Mouse (Mus musculus): ENCODE measurements around the gene Ak7. TPM values are rescaled to one million over a fixed set of nuclear protein-coding genes. Genes with fewer than 3 reads are reported as not detected.
A peak's percentile ranks its signal among the peaks of the same experiment; 100 is the strongest.

The Ak7 gene
- polyA plus RNA-seq (2014; fragmentation: Nextera tagmentation; extraction: Ambion mirVana) = 0.15 and 0.30 TPM in 2 replicates

GRCm38 (mm10) chr12:105705799-105706487 is at the start of gene Ak7:
Gene Ak7 (plus strand): TSS chr12:105705976.
- peak; percentile 96 for ATAC-seq (ENCODE audit: insufficient number of reproducible peaks, insufficient read depth, low FRiP score, low read depth)
- Histone ChIP-seq H3K4me3 (ENCODE audit: low read depth, low read length) (no peak within 1 kb of the TSS), H3K27me3 (ENCODE audit: control insufficient read depth, insufficient read depth, low read length) (no peaks in the 10 kb centered on the region), H3K4me1 (ENCODE audit: control insufficient read depth, insufficient read depth, low read length) (peaks cover 5% of the 10 kb centered on the region; the same call in 1 of the 2 replicates), H3K36me3 (ENCODE audit: control insufficient read depth, insufficient read depth, low read length) (no peaks in the 10 kb centered on the region), H3K4me2 (replicated peaks; ENCODE audit: low read depth, low read length) (peak within 1 kb of the TSS; percentile 37), H3K27ac (ENCODE audit: low read length) (no peak within 1 kb of the TSS), H3K9me3 (ENCODE audit: control insufficient read depth, low read depth, low read length) (no peaks in the 10 kb centered on the region), H3K9ac (replicated peaks; ENCODE audit: low read depth, low read length) (no peak within 1 kb of the TSS)
- 12% methylated on average over 22 of the region's 22 CpGs for WGBS

- no peak overlapping the region for H3K27ac ChIP-seq (ENCODE audit: low read length)
- no peak overlapping the region for H3K9ac ChIP-seq (replicated peaks; ENCODE audit: low read depth, low read length)
- H3K4me3 ChIP-seq (ENCODE audit: low read depth, low read length) = no peak overlapping the region
- H3K4me2 ChIP-seq (replicated peaks; ENCODE audit: low read depth, low read length) = no peak overlapping the region
- H3K27me3 ChIP-seq (ENCODE audit: control insufficient read depth, insufficient read depth, low read length) = no peaks in the 10 kb centered on the region
- WGBS = 85% methylated on average over 8 of the region's 8 CpGs
- peaks cover 20% of the 10 kb centered on the region for H3K36me3 ChIP-seq (ENCODE audit: control insufficient read depth, insufficient read depth, low read length)
- no peaks in the 10 kb centered on the region for H3K4me1 ChIP-seq (ENCODE audit: control insufficient read depth, insufficient read depth, low read length)
- no peak for ATAC-seq (ENCODE audit: insufficient number of reproducible peaks, insufficient read depth, low FRiP score, low read depth)
- no peaks in the 10 kb centered on the region for H3K9me3 ChIP-seq (ENCODE audit: control insufficient read depth, low read depth, low read length)
Observed at GRCm38 (mm10) chr12:105676274-105676673, 29.5 kb upstream of the Ak7 start.

- no peak for ATAC-seq (ENCODE audit: insufficient number of reproducible peaks, insufficient read depth, low FRiP score, low read depth)
- H3K4me3 ChIP-seq (ENCODE audit: low read depth, low read length) = no peak overlapping the region
- H3K36me3 ChIP-seq (ENCODE audit: control insufficient read depth, insufficient read depth, low read length) = peaks cover 12% of the 10 kb centered on the region
- H3K4me1 ChIP-seq (ENCODE audit: control insufficient read depth, insufficient read depth, low read length) = peaks cover 1% of the 10 kb centered on the region; the same call in 1 of the 2 replicates
- no peaks in the 10 kb centered on the region for H3K27me3 ChIP-seq (ENCODE audit: control insufficient read depth, insufficient read depth, low read length)
- no peak overlapping the region for H3K4me2 ChIP-seq (replicated peaks; ENCODE audit: low read depth, low read length)
- no peak overlapping the region for H3K27ac ChIP-seq (ENCODE audit: low read length)
- no peak overlapping the region for H3K9ac ChIP-seq (replicated peaks; ENCODE audit: low read depth, low read length)
- H3K9me3 ChIP-seq (ENCODE audit: control insufficient read depth, low read depth, low read length) = no peaks in the 10 kb centered on the region
- WGBS = 91% methylated on average over 7 of the region's 7 CpGs
Observed at GRCm38 (mm10) chr12:105678211-105678610, 27.6 kb upstream of the Ak7 start.

GRCm38 (mm10) chr12:105678762-105679161 is 27.0 kb upstream of the Ak7 start:
- Histone ChIP-seq H3K4me1 (ENCODE audit: control insufficient read depth, insufficient read depth, low read length) (peaks cover 7% of the 10 kb centered on the region; the same call in 1 of the 2 replicates), H3K9ac (replicated peaks; ENCODE audit: low read depth, low read length) (no peak overlapping the region), H3K4me3 (ENCODE audit: low read depth, low read length) (no peak overlapping the region), H3K27me3 (ENCODE audit: control insufficient read depth, insufficient read depth, low read length) (no peaks in the 10 kb centered on the region), H3K4me2 (replicated peaks; ENCODE audit: low read depth, low read length) (no peak overlapping the region), H3K36me3 (ENCODE audit: control insufficient read depth, insufficient read depth, low read length) (peaks cover 7% of the 10 kb centered on the region), H3K9me3 (ENCODE audit: control insufficient read depth, low read depth, low read length) (no peaks in the 10 kb centered on the region), H3K27ac (ENCODE audit: low read length) (no peak overlapping the region)
- no peak for ATAC-seq (ENCODE audit: insufficient number of reproducible peaks, insufficient read depth, low FRiP score, low read depth)
- 68% methylated on average over 3 of the region's 3 CpGs for WGBS

- Histone ChIP-seq H3K4me1 (ENCODE audit: control insufficient read depth, insufficient read depth, low read length) (peaks cover 15% of the 10 kb centered on the region; the same call in 1 of the 2 replicates), H3K4me2 (replicated peaks; ENCODE audit: low read depth, low read length) (peak within 1 kb of the TSS; percentile 87), H3K27ac (ENCODE audit: low read length) (peak within 1 kb of the TSS; percentile 82), H3K36me3 (ENCODE audit: control insufficient read depth, insufficient read depth, low read length) (0 out of 2 replicates have a peak, but pooled peaks cover 1% of the 10 kb centered on the region), H3K9ac (replicated peaks; ENCODE audit: low read depth, low read length) (peak within 1 kb of the TSS; percentile 73), H3K9me3 (ENCODE audit: control insufficient read depth, low read depth, low read length) (no peaks in the 10 kb centered on the region), H3K27me3 (ENCODE audit: control insufficient read depth, insufficient read depth, low read length) (no peaks in the 10 kb centered on the region), H3K4me3 (ENCODE audit: low read depth, low read length) (peak within 1 kb of the TSS; percentile 62)
- WGBS = under 1% methylated on average over 41 of the region's 41 CpGs
- ATAC-seq (ENCODE audit: insufficient number of reproducible peaks, insufficient read depth, low FRiP score, low read depth) = no peak
Observed at GRCm38 (mm10) chr12:105683933-105684901, 21.6 kb upstream of the Ak7 start, which contains the start of gene Gskip. Gene Gskip (plus strand): TSS chr12:105684829.

GRCm38 (mm10) chr12:105685001-105685691 is 20.6 kb upstream of the Ak7 start, which contains the start of gene Atg2b:
Gene Atg2b (minus strand): TSS chr12:105685211.
- Histone ChIP-seq H3K36me3 (ENCODE audit: control insufficient read depth, insufficient read depth, low read length) (0 out of 2 replicates have a peak, but pooled peaks cover 3% of the 10 kb centered on the region), H3K4me1 (ENCODE audit: control insufficient read depth, insufficient read depth, low read length) (peaks cover 15% of the 10 kb centered on the region; the same call in 1 of the 2 replicates), H3K27ac (ENCODE audit: low read length) (peak within 1 kb of the TSS; percentile 82), H3K9ac (replicated peaks; ENCODE audit: low read depth, low read length) (peak within 1 kb of the TSS; percentile 73), H3K4me2 (replicated peaks; ENCODE audit: low read depth, low read length) (peak within 1 kb of the TSS; percentile 87), H3K27me3 (ENCODE audit: control insufficient read depth, insufficient read depth, low read length) (no peaks in the 10 kb centered on the region), H3K9me3 (ENCODE audit: control insufficient read depth, low read depth, low read length) (no peaks in the 10 kb centered on the region), H3K4me3 (ENCODE audit: low read depth, low read length) (peak within 1 kb of the TSS; percentile 62)
- ATAC-seq (ENCODE audit: insufficient number of reproducible peaks, insufficient read depth, low FRiP score, low read depth) = peak; percentile 91
- WGBS = under 1% methylated on average over 73 of the region's 73 CpGs

- Histone ChIP-seq H3K27ac (ENCODE audit: low read length) (no peak overlapping the region), H3K9ac (replicated peaks; ENCODE audit: low read depth, low read length) (no peak overlapping the region), H3K4me1 (ENCODE audit: control insufficient read depth, insufficient read depth, low read length) (peaks cover 15% of the 10 kb centered on the region; the same call in 1 of the 2 replicates), H3K27me3 (ENCODE audit: control insufficient read depth, insufficient read depth, low read length) (no peaks in the 10 kb centered on the region), H3K36me3 (ENCODE audit: control insufficient read depth, insufficient read depth, low read length) (peaks cover 3% of the 10 kb centered on the region; the same call in 1 of the 2 replicates), H3K9me3 (ENCODE audit: control insufficient read depth, low read depth, low read length) (no peaks in the 10 kb centered on the region), H3K4me3 (ENCODE audit: low read depth, low read length) (no peak overlapping the region), H3K4me2 (replicated peaks; ENCODE audit: low read depth, low read length) (no peak overlapping the region)
- no peak for ATAC-seq (ENCODE audit: insufficient number of reproducible peaks, insufficient read depth, low FRiP score, low read depth)
- WGBS = 96% methylated on average over 3 of the region's 3 CpGs
Observed at GRCm38 (mm10) chr12:105686791-105687190, 19.0 kb upstream of the Ak7 start.
